Mouse (Mus musculus) T-helper 1 cell (primary cell): ENCODE measurements around the gene Nr2c2ap.

Source experiments
- in situ Hi-C: fragments of 300-600 bp; cut with MboI, MseI; formaldehyde crosslinking; loops from one replicate; pipeline ENCODE4 v1.15.1; 2025; ENCODE audit warnings: high pct_unique_total_duplicates

The Nr2c2ap gene

GRCm38 (mm10) chr8:70118726-70119700, 12.1 kb upstream of the Nr2c2ap start:
- in situ Hi-C loops = no loop called here

- in situ Hi-C loops = no loop called here
Measured at GRCm38 (mm10) chr8:70120667-70121066, 10.5 kb upstream of the Nr2c2ap start, which contains the start of gene Ncan. Gene Ncan, minus strand, starts transcription at chr8:70120873.

GRCm38 (mm10) chr8:70122863-70123262, 8.3 kb upstream of the Nr2c2ap start:
- in situ Hi-C loops = no loop called here

GRCm38 (mm10) chr8:70124992-70125391, 6.1 kb upstream of the Nr2c2ap start:
- in situ Hi-C loops = no loop called here

GRCm38 (mm10) chr8:70128435-70128834, 2.7 kb upstream of the Nr2c2ap start:
- in situ Hi-C loops = no loop called here

GRCm38 (mm10) chr8:70129309-70129952, 1.7 kb upstream of the Nr2c2ap start:
- in situ Hi-C loops = no loop called here

- in situ Hi-C loops = no loop called here
Measured at GRCm38 (mm10) chr8:70130066-70130465, 1.1 kb upstream of the Nr2c2ap start.

GRCm38 (mm10) chr8:70134086-70134485, 3.0 kb downstream of the Nr2c2ap start:
- in situ Hi-C loops = no loop called here

GRCm38 (mm10) chr8:70134931-70135330, 3.8 kb downstream of the Nr2c2ap start:
- in situ Hi-C loops = no loop called here

- in situ Hi-C loops = no loop called here
Measured at GRCm38 (mm10) chr8:70136591-70136990, 5.5 kb downstream of the Nr2c2ap start.

- in situ Hi-C loops = no loop called here
Measured at GRCm38 (mm10) chr8:70137890-70138289, 6.8 kb downstream of the Nr2c2ap start.

GRCm38 (mm10) chr8:70139026-70139857, 8.1 kb downstream of the Nr2c2ap start, which contains the start of the genes Rfxank, Borcs8 and Mef2b:
Gene Rfxank, minus strand, starts transcription at chr8:70139154.
Gene Borcs8, plus strand, starts transcription at chr8:70139499.
Gene Mef2b, plus strand, starts transcription at chr8:70139711.
- in situ Hi-C loops = no loop called here

- in situ Hi-C loops = no loop called here
Measured at GRCm38 (mm10) chr8:70139981-70140380, 8.8 kb downstream of the Nr2c2ap start.

GRCm38 (mm10) chr8:70147678-70148607, 16.8 kb downstream of the Nr2c2ap start:
- in situ Hi-C loops = no loop called here

GRCm38 (mm10) chr8:70150158-70150557, 19.0 kb downstream of the Nr2c2ap start:
- in situ Hi-C loops = no loop called here

- in situ Hi-C loops = no loop called here
Measured at GRCm38 (mm10) chr8:70152537-70153257, 21.6 kb downstream of the Nr2c2ap start.

- in situ Hi-C loops = no loop called here
Measured at GRCm38 (mm10) chr8:70157240-70157800, 26.2 kb downstream of the Nr2c2ap start.

GRCm38 (mm10) chr8:70158069-70158853, 27.1 kb downstream of the Nr2c2ap start:
- in situ Hi-C loops = no loop called here

GRCm38 (mm10) chr8:70159211-70159610, 28.1 kb downstream of the Nr2c2ap start:
- in situ Hi-C loops = no loop called here
